Mouse (Mus musculus) A20 (cell line): ENCODE measurements at regions not wholly inside any gene's neighbourhood (a gene's known extent, or its start where the extent isn't known, plus 50 kb on each side); places are given as distances from the start of the nearest gene placed in this dataset.

ENCODE experiments used
- DNase-seq: peaks from one replicate; pipeline ENCODE4 v3.0.0-alpha.2; 2011; ENCODE audit warnings: low read depth, low spot score

GRCm38 (mm10) chr17:4296521-4297155 is 600.6 kb upstream of the Nox3 start:
- no peak for DNase-seq

DNA sequence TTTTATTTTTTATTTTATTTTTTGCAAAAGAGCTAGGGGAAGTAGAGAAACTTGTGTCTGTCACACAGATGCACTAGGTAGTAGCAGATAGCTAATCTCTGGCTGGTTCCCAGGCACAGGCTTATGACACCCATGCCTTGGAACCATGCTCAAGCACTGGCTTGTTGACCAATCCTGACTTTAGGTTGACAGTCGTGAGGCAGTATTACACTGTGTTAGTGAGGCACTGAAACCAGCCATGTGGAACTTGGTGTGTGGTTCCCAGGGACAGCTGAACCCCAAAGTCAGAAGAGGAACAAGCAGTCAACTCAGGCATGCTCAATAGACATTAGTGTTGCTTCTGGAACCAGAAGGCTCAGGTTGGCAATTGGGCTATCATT is 601.1 kb upstream of the Nox3 start:
- DNase-seq, result no peak

GRCm38 (mm10) chr17:4301142-4301853 is 605.2 kb upstream of the Nox3 start:
- DNase-seq, result no peak

DNA sequence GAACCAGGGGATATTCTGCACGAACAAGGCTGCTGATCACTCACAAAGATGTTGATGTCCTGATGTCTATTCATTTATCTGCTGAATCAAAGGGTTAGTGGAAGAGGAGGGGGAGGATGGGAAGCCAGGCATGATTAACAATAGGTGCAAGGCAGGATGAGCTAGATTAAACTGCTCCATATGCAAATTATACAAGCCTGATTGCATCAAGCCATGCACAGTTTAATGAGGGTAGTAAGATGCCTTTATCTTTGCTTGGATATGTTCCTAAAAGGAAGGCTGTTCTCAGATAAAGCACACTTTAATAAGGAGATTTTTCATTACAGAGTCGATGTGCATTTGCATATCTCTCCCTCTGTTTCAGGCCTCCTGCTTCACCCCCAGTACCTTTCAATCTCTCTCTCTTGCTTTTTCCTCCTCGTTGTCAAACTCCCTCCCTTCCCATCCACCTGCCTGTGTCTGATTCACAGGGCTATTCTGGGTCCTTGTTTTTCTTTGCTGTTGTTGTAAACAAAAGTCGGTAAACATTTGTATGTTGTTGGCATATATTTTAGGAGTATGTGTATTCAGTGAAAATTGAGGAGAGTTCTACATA is 615.8 kb upstream of the Nox3 start:
- no peak for DNase-seq

GRCm38 (mm10) chr17:4319141-4319540 is 623.1 kb upstream of the Nox3 start:
- DNase-seq, result no peak

DNA sequence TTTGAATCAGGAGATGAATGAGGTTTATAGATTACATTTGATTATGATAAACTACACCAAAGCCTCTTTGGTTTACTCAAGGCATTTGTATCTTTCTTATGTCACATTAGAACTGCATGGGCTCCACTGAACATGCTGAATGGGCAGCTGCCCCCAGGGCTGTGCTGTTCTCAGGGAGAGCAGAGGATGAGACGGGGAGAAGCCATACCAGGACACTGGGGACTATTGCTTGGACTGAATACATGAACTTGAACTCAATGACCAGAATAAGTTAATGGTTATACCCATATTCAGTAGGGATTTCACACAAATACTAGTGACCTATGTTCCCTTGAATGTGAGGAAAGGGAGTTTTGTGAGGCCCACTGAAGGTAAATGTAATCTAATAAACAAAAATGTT is 632.7 kb upstream of the Nox3 start:
- DNase-seq, result no peak

- DNase-seq, result no peak
These were observed 635.6 kb upstream of the Nox3 start for GRCm38 (mm10) chr17:4331650-4332049.

DNA sequence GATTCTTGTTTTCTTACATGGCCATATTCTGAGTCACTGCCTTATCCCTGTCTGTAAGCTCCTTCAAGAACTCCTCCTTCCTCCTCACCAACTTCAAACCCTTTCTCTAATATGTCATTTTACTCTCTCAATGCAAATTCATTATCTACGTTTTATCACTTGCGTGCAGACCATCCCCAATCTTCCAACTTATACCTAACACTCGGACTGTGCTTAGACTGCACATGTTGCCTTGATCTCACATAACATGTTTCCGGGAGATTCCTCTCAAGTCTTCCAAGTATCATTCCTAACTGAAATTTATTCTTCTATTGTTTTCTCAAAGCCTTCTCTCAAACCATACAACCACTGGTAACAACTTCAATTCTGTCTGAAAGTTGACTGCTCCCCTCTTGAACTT is 637.0 kb upstream of the Nox3 start:
- no peak for DNase-seq

GRCm38 (mm10) chr17:4353018-4353417 is 641.1 kb upstream of the Arid1b start:
- no peak for DNase-seq

DNA sequence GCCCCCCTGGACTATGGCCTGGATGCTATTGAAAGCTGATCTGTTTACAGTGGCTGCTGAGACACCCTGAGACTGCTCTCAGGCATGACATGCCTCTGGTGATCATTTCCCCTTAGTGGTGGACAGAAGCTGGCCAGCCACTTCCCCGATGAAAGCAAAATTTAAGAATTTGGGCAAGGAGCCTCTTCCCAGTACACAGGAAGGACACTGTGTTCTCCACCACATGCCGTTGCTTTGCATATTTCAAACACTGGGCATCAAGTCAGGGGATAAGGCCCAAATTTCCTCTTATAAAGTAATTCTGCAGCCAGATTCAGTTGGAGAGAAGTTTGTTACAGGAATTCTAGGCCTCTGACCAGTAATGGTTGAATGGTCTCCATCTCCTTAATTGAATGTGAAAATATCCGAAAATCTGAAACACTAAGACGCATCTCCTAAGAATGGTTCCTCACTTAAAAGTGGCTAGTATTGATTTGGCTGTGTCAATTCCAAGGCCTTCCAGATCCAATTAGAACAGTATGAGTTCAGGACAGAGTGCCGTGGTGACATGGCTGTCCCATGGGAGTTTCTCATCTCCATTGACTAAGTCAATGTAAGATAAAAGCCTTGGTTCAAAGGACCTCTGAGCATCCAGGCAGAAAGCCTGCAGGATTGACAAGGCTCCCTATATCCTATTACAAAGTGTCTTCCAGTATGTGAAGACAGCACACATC is 638.5 kb upstream of the Arid1b start:
- DNase-seq, result no peak

- no peak for DNase-seq
These were observed 633.5 kb upstream of the Arid1b start for GRCm38 (mm10) chr17:4360413-4361320.

GRCm38 (mm10) chr17:4365811-4366210 is 628.3 kb upstream of the Arid1b start:
- DNase-seq, result no peak

- no peak for DNase-seq
These were observed 613.7 kb upstream of the Arid1b start for GRCm38 (mm10) chr17:4380449-4380848.

DNA sequence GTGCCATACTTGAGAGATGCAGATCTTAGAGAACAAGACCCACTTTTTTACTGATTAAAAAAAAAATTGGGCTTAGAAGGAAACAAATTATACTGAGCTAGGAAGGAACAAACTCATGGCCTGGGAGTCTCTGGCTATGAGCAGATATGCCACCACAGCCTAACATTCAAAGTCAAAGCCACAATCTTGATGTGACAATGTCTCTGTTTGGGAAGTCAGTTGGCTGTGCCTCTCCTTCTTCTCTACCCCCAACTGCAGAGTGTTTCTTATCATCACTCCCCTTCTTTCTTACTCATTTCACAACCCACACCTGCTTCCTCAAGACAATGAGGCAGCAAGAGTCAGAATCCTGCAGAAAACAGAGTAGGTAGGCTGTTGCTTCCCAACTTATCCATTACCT is 613.3 kb upstream of the Arid1b start:
- DNase-seq, result no peak

DNA sequence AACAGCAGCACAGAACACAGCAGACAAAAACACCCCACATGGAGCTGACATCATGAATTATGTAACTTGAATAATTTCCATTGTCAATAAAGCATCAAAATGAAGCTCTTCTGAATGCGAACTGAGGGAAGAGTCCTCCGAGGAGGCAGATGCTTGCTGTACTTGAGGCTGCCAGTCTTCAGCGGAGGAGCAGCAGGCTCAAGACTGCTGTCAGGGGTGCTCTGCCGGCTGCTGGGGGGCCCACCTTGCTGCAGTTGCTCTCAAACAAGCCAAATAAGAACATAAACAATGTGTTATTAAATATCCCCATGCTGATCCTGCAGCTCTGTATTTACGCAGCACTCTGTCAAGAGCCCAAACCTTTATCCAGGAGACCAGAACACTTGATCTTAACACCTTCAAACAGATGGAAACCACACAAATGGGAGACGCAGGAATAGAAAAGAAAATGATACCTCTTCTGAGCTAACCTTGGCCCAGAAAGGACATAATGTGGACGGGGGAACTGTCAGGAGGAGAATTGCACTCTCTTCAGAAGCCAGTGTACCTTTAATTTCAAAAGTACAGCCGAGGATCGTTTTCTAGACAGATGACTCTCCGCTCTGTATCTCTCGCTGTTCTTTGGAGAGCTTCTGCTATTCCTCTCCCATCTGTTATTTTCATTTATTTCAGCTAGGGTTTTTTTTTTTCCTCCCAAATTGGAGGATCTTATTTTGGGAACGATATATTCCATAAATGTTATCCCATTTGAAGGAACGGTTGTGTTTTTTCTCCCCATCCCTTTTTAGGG is 612.0 kb upstream of the Arid1b start:
- no peak for DNase-seq

- DNase-seq, result no peak
These were observed 611.4 kb upstream of the Arid1b start for GRCm38 (mm10) chr17:4382716-4383115.

DNA sequence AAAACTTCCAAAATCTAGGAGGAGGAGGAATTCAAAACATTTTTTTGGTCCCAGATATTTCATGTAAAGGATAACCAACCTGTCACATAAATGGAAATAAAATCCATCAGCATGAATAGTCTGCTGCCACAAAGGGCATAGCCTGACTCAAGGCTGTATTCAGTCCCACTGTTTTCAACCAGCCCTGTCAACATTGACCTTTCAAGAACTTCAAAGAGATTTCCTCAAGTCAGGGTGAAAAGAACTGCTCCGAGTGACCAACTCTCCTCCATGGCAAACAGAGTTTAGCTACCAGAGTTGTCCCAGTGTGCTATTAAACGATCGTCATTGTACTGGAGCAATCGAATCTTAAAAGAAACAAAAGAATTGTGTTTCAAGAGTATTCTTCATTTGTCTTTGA is 606.5 kb upstream of the Arid1b start:
- DNase-seq, result no peak

GRCm38 (mm10) chr17:4390012-4390411 is 604.1 kb upstream of the Arid1b start:
- no peak for DNase-seq

- no peak for DNase-seq
These were observed 603.6 kb upstream of the Arid1b start for GRCm38 (mm10) chr17:4390577-4390976.

GRCm38 (mm10) chr17:4391210-4391609 is 602.9 kb upstream of the Arid1b start:
- no peak for DNase-seq

DNA sequence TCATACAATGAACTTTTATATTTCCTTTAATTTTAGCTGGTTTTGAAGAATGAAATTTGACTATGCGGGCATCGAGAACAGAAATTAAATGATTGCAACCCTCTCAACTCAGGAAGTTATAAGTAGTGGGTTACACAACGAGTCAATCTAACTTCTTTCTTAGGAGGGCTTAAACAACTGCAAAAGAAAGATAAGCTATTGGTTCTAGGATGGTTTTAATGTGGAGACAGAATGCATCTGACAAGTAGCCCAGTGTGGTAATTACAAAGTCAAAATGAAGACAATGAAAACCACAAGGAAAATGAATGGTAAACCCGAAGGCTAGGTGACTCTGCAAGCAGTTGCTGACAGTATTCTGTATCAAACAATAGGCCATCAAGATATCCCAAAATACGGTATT is 598.0 kb upstream of the Arid1b start:
- no peak for DNase-seq
